Mouse (Mus musculus) hindbrain, embryonic 10.5 days (tissue): ENCODE measurements around the gene Tecpr1. TPM values are rescaled to one million over a fixed set of nuclear protein-coding genes. Genes with fewer than 3 reads are reported as not detected.

ENCODE experiments used
- DNase-seq: peaks from one replicate; pipeline ENCODE4 v3.0.0-alpha.2; 2017; ENCODE audit warnings: low spot score
- H3K27ac ChIP-seq: fragments of 300-500 bp; sonication (generic); 2 replicates; pipeline ENCODE4 v1.5.1; 2016; ENCODE audit warnings: mild to moderate bottlenecking, moderate library complexity
- H3K27me3 ChIP-seq: fragments of 300-500 bp; sonication (generic); 2 replicates; pipeline ENCODE4 v1.6.1; 2016; ENCODE audit warnings: mild to moderate bottlenecking; ENCODE audit not compliant: poor library complexity, insufficient read depth, severe bottlenecking
- H3K36me3 ChIP-seq: fragments of 300-500 bp; sonication (generic); 2 replicates; pipeline ENCODE4 v1.6.1; 2016; ENCODE audit warnings: mild to moderate bottlenecking, moderate library complexity
- H3K4me1 ChIP-seq: fragments of 300-500 bp; sonication (generic); replicated peaks from 2 replicates; pipeline ENCODE4 v1.6.1; 2016; ENCODE audit warnings: mild to moderate bottlenecking
- H3K4me3 ChIP-seq: fragments of 300-500 bp; sonication (generic); 2 replicates; pipeline ENCODE4 v1.5.1; 2016; ENCODE audit warnings: mild to moderate bottlenecking, moderate library complexity
- H3K9me3 ChIP-seq: fragments of 300-500 bp; sonication (generic); 2 replicates; pipeline ENCODE4 v1.6.1; 2016; ENCODE audit warnings: mild to moderate bottlenecking, moderate library complexity
- WGBS: fragments of 180-500 bp; shearing (Covaris S2); methylation state at CpG from one replicate; pipeline ENCODE4 v1.1.7; 2016; 5-methylcytosine and 5-hydroxymethylcytosine counted together
- polyA plus RNA-seq: library from polyadenylated mRNA; unstranded; fragments of >200 nt; fragmentation: Nextera tagmentation; extraction: Ambion mirVana; gene quantifications from 2 replicates; pipeline ENCODE4 v1.2.1, GENCODE M21; 2016

Gene Tecpr1
- polyA plus RNA-seq, 1 experiment from 2014 or later: 24.7 TPM

DNA sequence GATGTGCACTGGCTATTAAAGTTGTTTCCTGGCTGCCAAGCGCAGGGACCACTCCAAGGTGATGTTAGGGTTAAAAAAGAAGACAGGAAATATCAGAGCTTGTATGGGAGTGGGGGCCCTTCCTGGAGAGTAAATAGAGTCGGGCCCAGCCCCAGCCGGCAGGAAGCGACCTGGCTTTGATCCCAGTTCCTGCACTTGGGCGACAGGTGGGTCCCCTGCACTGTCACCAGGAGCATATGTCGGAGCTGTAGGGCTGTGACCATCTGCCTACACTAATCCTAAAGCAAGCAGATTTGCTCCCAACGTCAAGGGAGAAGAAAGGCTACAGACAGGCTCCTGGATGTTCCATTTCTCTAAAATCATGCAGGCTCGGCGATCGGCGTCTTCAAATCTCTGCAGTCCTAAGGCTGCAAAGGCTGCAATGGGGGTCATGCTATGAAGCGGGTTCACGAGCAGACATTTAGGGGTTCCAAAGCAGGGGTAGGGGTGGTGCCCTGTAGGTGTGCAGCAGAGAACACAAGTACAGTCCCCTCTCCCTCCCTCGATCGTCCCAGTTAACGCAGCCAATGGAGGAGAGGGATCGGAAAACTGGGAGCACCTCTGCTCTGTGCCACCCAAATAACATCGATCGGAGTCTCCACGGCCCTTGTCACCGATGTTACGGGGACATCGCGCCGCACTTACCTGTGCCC is 458 bp downstream of the Tecpr1 start:
- H3K4me1 ChIP-seq: peaks cover 42% of the 10 kb centered on the region
- 0 out of 2 replicates have a peak, but pooled peaks cover 6% of the 10 kb centered on the region for H3K36me3 ChIP-seq
- H3K27ac ChIP-seq: peak overlapping the region; percentile 87
- 6% methylated on average over 25 of the region's 25 CpGs for WGBS
- DNase-seq: no peak
- H3K9me3 ChIP-seq: no peaks in the 10 kb centered on the region
- peak overlapping the region; percentile 75 for H3K4me3 ChIP-seq
- 0 out of 2 replicates have a peak, but pooled peaks cover 4% of the 10 kb centered on the region for H3K27me3 ChIP-seq

DNA sequence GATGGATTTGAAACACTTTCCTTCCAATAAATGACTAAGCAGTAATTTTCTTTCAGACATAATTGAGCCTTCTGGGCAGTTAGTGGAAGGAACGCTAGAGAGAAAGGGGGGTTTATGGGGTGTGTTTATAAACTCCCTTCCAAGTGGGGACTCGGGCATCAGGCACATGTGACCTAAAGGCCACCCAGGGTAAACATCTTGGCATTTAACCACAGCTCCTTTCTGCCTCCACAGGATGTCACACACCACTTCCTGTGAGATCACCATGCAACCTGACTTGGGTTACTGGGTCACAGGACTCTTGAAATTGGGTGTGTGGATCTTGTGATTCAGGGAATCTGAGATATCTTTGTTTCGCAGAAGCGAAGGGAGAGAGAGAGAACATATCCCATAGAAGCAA is 2.1 kb downstream of the Tecpr1 start:
- Histone ChIP-seq H3K27ac (no peak overlapping the region), H3K36me3 (peaks cover 19% of the 10 kb centered on the region), H3K4me1 (peaks cover 45% of the 10 kb centered on the region), H3K4me3 (no peak overlapping the region), H3K9me3 (no peaks in the 10 kb centered on the region), H3K27me3 (0 out of 2 replicates have a peak, but pooled peaks cover 4% of the 10 kb centered on the region)
- DNase-seq: no peak
- WGBS: 77% methylated on average over 4 of the region's 4 CpGs

DNA sequence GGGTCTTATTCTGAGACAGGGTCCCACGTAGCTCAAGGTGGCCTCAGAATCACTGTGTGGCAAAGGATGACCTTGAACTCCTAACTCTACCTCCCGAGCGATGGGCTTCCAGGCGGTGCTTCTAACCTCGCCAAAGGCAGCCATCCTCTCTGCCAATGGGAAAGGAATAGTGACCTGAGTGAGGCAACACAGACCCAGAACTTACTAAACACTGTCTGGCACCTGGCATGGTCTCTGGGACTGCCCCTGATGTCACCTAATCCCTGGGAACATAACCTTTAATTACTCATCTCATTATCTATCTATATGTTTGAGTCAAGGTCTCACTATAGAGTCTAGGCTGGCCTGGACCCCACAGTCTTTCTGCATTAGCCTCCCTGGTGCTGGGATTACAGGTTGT is 3.5 kb downstream of the Tecpr1 start:
- Histone ChIP-seq H3K4me3 (no peak overlapping the region), H3K9me3 (no peaks in the 10 kb centered on the region), H3K4me1 (peaks cover 45% of the 10 kb centered on the region), H3K27ac (no peak overlapping the region), H3K36me3 (peaks cover 32% of the 10 kb centered on the region), H3K27me3 (0 out of 2 replicates have a peak, but pooled peaks cover 2% of the 10 kb centered on the region)
- 90% methylated on average over 5 of the region's 5 CpGs for WGBS
- no peak for DNase-seq

DNA sequence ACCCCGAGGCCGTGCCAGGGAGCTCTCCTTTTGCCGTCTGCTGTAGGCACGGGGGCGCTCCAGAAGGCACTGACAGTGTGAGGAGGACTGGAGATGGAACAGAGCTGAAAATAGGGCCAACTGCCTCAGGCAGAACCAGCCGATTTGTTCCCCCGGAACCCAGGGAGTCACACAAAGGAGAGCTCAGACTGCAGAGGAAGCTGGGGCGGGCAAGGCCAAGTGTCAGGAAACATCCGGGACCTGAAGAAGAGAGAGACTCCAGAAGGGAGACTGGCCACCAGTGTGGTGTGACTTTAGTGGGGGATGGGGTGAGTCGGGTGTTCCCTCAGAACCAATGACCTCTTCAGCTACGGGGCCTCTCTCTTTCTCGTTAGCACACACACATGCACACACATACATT is 4.1 kb downstream of the Tecpr1 start:
- DNase-seq: peak; percentile 25
- peaks cover 43% of the 10 kb centered on the region for H3K4me1 ChIP-seq
- 74% methylated on average over 12 of the region's 12 CpGs for WGBS
- H3K36me3 ChIP-seq: peaks cover 37% of the 10 kb centered on the region
- no peaks in the 10 kb centered on the region for H3K27me3 ChIP-seq
- H3K4me3 ChIP-seq: no peak overlapping the region
- peak overlapping the region; percentile 64 for H3K27ac ChIP-seq
- no peaks in the 10 kb centered on the region for H3K9me3 ChIP-seq

DNA sequence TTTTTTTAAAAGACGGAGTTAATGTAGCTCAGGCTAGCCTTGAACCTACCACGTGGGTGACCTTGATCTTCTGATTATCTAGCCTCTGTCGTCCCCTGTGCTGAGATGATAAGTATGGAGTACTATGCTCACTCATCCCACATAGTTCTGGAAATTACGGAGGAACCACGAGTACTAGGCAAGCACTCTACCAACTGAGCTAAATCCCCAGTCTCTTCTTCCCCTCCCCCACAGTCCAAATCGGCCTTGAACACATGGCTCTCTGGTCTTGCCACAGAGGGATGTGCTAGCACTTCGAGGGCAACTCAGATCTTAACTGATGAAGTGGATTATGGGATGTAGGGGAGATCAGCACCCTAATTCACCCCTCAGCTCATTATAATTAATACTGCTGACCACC is 5.4 kb downstream of the Tecpr1 start:
- H3K27ac ChIP-seq: no peak overlapping the region
- H3K27me3 ChIP-seq: no peaks in the 10 kb centered on the region
- H3K9me3 ChIP-seq: no peaks in the 10 kb centered on the region
- H3K36me3 ChIP-seq: peaks cover 50% of the 10 kb centered on the region
- no peak for DNase-seq
- peaks cover 38% of the 10 kb centered on the region for H3K4me1 ChIP-seq
- H3K4me3 ChIP-seq: no peak overlapping the region
- 91% methylated on average over 7 of the region's 7 CpGs for WGBS

DNA sequence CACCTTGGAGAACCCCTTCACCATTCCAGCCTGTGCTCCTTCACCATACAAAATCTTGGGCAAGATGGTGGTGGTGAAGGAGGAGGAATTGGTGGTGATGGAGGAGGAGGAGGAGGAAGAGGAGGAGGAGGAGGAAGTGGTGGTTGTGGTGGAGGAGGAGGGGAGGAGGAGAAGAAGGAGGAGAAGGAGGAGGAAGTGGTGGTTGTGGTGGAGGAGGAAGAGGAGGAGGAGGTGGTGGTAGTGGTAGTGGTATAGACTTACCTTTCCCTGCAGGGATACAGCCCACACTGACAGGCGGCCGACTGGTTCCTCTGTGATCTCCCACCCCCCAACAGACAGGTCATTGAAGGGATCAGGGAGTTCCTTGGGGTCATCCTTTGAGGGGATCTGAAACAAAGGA is 7.4 kb downstream of the Tecpr1 start:
- no peak overlapping the region for H3K27ac ChIP-seq
- no peak overlapping the region for H3K4me3 ChIP-seq
- WGBS: 82% methylated on average over 2 of the region's 2 CpGs
- H3K36me3 ChIP-seq: peaks cover 70% of the 10 kb centered on the region
- H3K4me1 ChIP-seq: peaks cover 21% of the 10 kb centered on the region
- H3K27me3 ChIP-seq: no peaks in the 10 kb centered on the region
- H3K9me3 ChIP-seq: no peaks in the 10 kb centered on the region
- no peak for DNase-seq

DNA sequence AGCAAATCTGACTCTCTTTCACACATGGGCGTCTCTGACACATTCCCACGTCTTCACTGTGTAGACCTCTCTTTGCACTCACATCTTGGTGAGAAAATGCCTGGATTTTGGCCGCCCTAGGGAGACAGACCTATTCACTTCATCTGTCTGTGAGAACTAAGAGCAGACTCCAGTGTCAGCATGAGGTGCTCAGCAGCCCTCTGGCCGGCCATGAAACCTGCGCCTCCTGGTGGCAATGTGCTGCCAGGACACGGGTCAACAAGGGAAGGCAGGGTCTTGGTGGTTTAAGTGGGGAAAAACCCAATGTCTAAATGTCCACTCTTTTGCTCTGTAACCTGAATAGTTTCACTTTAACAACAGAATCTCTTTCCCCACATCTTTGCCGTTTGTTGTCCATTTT is 9.0 kb downstream of the Tecpr1 start:
- no peak overlapping the region for H3K4me3 ChIP-seq
- peaks cover 85% of the 10 kb centered on the region for H3K36me3 ChIP-seq
- no peak overlapping the region for H3K27ac ChIP-seq
- no peaks in the 10 kb centered on the region for H3K27me3 ChIP-seq
- WGBS: 34% methylated on average over 7 of the region's 7 CpGs
- DNase-seq: peak; percentile 69
- peaks cover 13% of the 10 kb centered on the region for H3K4me1 ChIP-seq
- H3K9me3 ChIP-seq: no peaks in the 10 kb centered on the region

DNA sequence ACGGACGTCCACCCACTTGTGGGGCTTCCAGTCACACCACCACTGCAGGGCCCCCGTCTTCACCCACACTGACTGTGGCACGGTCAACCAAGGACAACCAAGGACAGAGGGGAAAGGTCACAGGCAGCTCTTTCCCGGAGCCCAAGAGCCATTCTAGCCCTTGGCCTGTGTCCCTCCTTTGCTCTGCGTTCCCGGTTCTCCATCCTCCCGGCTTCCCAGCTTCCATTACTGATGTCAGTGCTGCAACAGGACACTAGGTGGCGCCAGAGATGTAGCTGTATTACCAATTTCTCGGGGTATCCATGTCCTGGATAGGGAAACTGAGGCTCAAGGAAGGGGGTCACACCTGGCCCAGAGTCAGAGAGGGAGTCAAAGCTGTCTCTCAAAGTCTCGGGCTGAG is 15.9 kb downstream of the Tecpr1 start:
- Histone ChIP-seq H3K4me3 (no peak overlapping the region), H3K36me3 (peaks cover 90% of the 10 kb centered on the region), H3K27ac (no peak overlapping the region), H3K4me1 (no peaks in the 10 kb centered on the region), H3K9me3 (peaks cover 3% of the 10 kb centered on the region; the same call in 1 of the 2 replicates), H3K27me3 (no peaks in the 10 kb centered on the region)
- WGBS: 53% methylated on average over 11 of the region's 11 CpGs
- DNase-seq: peak; percentile 46

DNA sequence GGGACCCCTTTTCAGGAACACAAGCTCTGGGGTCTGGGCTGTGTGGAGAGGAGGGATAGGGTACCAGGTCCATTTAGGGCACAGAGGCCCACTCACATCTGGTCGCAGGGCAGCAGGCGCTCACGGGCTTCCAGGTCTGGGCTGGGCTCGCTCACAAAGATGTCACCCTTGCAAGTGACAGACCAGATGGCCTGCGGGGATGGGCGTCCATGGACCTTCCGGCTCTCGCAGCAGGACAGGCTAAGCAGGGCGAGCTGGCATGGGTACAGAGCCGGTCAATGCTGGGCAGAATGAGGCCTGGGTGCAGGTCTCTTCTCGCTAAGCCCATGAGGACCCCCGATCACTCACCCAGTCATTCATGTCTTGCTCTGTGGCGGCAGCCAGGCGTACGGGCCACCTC is 17.3 kb downstream of the Tecpr1 start:
- no peak for DNase-seq
- Histone ChIP-seq H3K36me3 (peaks cover 87% of the 10 kb centered on the region), H3K4me1 (no peaks in the 10 kb centered on the region), H3K27me3 (no peaks in the 10 kb centered on the region), H3K9me3 (peaks cover 7% of the 10 kb centered on the region; the same call in 1 of the 2 replicates), H3K27ac (no peak overlapping the region), H3K4me3 (no peak overlapping the region)
- WGBS: 94% methylated on average over 15 of the region's 15 CpGs

DNA sequence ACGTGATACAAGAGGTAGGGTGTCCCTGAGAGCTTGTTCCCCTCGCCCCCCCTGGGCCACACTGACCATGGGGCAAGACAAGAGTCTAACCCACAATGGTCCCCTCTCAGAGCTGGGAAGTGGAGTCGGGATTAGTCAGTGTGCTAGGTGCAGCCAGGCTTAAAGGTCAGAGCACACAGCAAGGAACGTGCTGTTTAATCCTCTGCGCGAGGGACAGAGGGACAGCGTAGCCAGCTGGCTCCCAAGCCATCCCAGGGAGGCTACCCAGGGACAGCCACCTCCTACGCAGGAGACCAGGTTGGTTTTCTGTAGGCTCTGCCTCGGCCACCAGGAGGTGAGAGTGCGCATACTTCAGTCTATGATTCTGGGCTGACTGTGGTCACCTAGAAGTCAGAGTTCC is 18.5 kb downstream of the Tecpr1 start:
- H3K4me3 ChIP-seq: no peak overlapping the region
- H3K27me3 ChIP-seq: no peaks in the 10 kb centered on the region
- H3K27ac ChIP-seq: no peak overlapping the region
- no peak for DNase-seq
- 74% methylated on average over 10 of the region's 10 CpGs for WGBS
- no peaks in the 10 kb centered on the region for H3K4me1 ChIP-seq
- peaks cover 87% of the 10 kb centered on the region for H3K36me3 ChIP-seq
- H3K9me3 ChIP-seq: peaks cover 7% of the 10 kb centered on the region; the same call in 1 of the 2 replicates

DNA sequence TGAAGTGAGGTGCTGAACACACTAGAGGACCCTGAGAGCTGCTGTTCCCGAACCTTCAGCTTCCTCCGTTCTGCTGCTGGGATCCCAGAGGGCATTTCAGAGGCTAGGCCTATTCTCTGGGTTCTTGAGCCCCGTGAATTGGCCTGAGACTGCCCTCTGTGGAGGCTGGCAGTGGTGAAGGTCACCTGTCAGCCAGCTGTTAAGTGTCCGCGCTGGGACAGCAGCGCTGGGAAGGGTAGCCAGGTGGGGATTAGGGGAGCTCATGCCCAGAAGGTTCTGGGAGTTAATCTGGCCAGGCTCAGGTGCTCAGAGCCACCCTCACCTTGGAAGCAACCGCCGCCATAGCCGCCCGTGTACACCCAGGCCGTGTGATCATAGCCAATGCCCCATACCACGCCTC is 19.1 kb downstream of the Tecpr1 start:
- H3K36me3 ChIP-seq: peaks cover 84% of the 10 kb centered on the region
- WGBS: 95% methylated on average over 12 of the region's 12 CpGs
- H3K27ac ChIP-seq: no peak overlapping the region

DNA sequence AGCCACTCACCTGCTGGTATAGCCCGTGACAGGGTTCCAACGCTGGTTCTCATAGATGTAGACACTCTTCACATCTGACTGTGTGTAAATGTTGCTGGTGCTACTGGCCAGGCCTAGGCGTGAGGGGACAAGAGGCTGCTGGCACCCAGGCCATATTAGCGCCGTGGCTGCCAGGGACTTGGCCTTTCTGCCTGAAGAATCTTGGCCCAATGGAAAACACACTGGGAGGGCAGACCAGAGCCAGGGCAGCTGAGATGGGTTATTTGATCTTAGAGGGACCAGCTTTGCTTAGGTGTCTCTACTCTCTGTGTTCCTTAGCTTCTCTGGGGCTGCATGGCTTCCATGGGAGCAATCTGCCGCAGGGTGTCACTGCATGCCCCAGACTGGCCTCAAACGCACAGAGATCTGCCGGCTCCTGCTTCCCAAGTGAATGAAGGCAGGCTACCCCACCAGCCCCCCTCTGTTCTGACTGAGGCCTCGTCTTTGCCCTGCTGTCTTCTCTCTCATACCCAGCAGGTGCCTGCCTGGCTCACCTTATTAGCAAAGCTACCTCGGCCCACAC is 19.9 kb downstream of the Tecpr1 start:
- Histone ChIP-seq H3K36me3 (peaks cover 82% of the 10 kb centered on the region), H3K27ac (no peak overlapping the region), H3K27me3 (no peaks in the 10 kb centered on the region), H3K4me3 (no peak overlapping the region), H3K9me3 (peaks cover 7% of the 10 kb centered on the region; the same call in 1 of the 2 replicates), H3K4me1 (no peaks in the 10 kb centered on the region)
- no peak for DNase-seq
- WGBS: 87% methylated on average over 10 of the region's 10 CpGs

More for the DNA sequence above, 19.1 kb downstream of the Tecpr1 start:
- Histone ChIP-seq H3K4me3 (no peak overlapping the region), H3K9me3 (peaks cover 7% of the 10 kb centered on the region; the same call in 1 of the 2 replicates), H3K4me1 (no peaks in the 10 kb centered on the region), H3K27me3 (no peaks in the 10 kb centered on the region)
- DNase-seq: no peak

DNA sequence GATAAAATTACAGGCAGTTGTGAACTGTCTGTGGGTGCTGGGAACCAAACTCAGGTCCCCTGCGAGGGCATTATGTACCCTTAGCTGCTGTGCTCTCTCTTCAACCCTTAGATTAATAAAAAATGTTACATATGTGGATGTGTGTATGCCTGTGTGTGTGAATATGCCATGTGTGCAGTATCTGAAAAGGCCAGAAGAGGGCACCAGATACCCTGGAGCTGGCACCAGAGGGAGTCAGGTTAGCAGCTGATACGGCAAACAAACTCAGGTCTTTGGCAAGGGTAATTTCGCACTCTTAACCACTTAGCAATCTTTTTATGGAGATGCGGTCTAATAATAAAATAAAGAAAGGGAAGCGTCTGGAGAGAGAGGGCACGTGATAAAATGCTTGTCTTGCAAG is 21.0 kb downstream of the Tecpr1 start:
- peaks cover 81% of the 10 kb centered on the region for H3K36me3 ChIP-seq
- no peak for DNase-seq
- WGBS: 93% methylated on average over 6 of the region's 6 CpGs
- no peaks in the 10 kb centered on the region for H3K27me3 ChIP-seq
- no peak overlapping the region for H3K4me3 ChIP-seq
- no peaks in the 10 kb centered on the region for H3K4me1 ChIP-seq
- peaks cover 7% of the 10 kb centered on the region; the same call in 1 of the 2 replicates for H3K9me3 ChIP-seq
- H3K27ac ChIP-seq: no peak overlapping the region
